Mouse (Mus musculus) neural tube, embryonic 11.5 days (tissue): Measurements from ENCODE around the gene Srp14. TPM values are rescaled to one million over a fixed set of nuclear protein-coding genes. Genes with fewer than 3 reads are reported as not detected.
A peak's percentile ranks its signal among the peaks of the same experiment; 100 is the strongest.

Experiments used
- ATAC-seq: fragments of 200-750 bp; cut with Nextera tagmentation; 2 replicates; pipeline ENCODE4 v1.8.0; 2017; ENCODE audit warnings: moderate number of reproducible peaks, mild to moderate bottlenecking, moderate TSS enrichment, moderate library complexity; ENCODE audit not compliant: insufficient read depth, low FRiP score, low TSS enrichment
- DNase-seq: peaks from one replicate; pipeline ENCODE4 v3.0.0-alpha.2; 2015; ENCODE audit warnings: low spot score
- H3K27ac ChIP-seq: fragments of 300-500 bp; sonication (generic); 2 replicates; pipeline ENCODE4 v1.5.1; 2014; ENCODE audit warnings: low read depth, mild to moderate bottlenecking, low read length
- H3K27me3 ChIP-seq: fragments of 300-500 bp; sonication (generic); 2 replicates; pipeline ENCODE4 v1.6.1; 2014; ENCODE audit warnings: mild to moderate bottlenecking, low read length, mixed read lengths; ENCODE audit not compliant: control insufficient read depth, insufficient read depth
- H3K36me3 ChIP-seq: fragments of 300-500 bp; sonication (generic); 2 replicates; pipeline ENCODE4 v1.6.1; 2014; ENCODE audit warnings: mild to moderate bottlenecking, low read length, moderate library complexity, mixed read lengths; ENCODE audit not compliant: control insufficient read depth, insufficient read depth
- H3K4me1 ChIP-seq: fragments of 300-500 bp; sonication (generic); 2 replicates; pipeline ENCODE4 v1.6.1; 2014; ENCODE audit warnings: low read length, mixed read lengths; ENCODE audit not compliant: control insufficient read depth, insufficient read depth
- H3K4me2 ChIP-seq: fragments of 300-500 bp; sonication (generic); 2 replicates; pipeline ENCODE4 v1.6.1; 2014; ENCODE audit warnings: low read depth, mild to moderate bottlenecking, moderate library complexity
- H3K4me3 ChIP-seq: fragments of 300-500 bp; sonication (generic); 2 replicates; pipeline ENCODE4 v1.5.1; 2014; ENCODE audit warnings: low read depth, low read length
- H3K9ac ChIP-seq: fragments of 300-500 bp; sonication (generic); 2 replicates; pipeline ENCODE4 v1.6.1; 2014; ENCODE audit warnings: mild to moderate bottlenecking, low read length
- H3K9me3 ChIP-seq: fragments of 300-500 bp; sonication (generic); 2 replicates; pipeline ENCODE4 v1.6.1; 2016; ENCODE audit warnings: low read length; ENCODE audit not compliant: control insufficient read depth
- WGBS: fragments of 180-500 bp; shearing (Covaris S2); extraction: QIAGEN DNeasy Blood & Tissue Kit; methylation state at CpG from one replicate; pipeline ENCODE4 v1.1.7; 2014; 5-methylcytosine and 5-hydroxymethylcytosine counted together
- polyA plus RNA-seq: library from polyadenylated mRNA; unstranded; fragments of >200 nt; fragmentation: Nextera tagmentation; extraction: Ambion mirVana; gene quantifications from 2 replicates; pipeline ENCODE4 v1.2.1, GENCODE M21; 2014

The Srp14 gene
- polyA plus RNA-seq, 1 experiment from 2014 or later: 281 TPM

DNA sequence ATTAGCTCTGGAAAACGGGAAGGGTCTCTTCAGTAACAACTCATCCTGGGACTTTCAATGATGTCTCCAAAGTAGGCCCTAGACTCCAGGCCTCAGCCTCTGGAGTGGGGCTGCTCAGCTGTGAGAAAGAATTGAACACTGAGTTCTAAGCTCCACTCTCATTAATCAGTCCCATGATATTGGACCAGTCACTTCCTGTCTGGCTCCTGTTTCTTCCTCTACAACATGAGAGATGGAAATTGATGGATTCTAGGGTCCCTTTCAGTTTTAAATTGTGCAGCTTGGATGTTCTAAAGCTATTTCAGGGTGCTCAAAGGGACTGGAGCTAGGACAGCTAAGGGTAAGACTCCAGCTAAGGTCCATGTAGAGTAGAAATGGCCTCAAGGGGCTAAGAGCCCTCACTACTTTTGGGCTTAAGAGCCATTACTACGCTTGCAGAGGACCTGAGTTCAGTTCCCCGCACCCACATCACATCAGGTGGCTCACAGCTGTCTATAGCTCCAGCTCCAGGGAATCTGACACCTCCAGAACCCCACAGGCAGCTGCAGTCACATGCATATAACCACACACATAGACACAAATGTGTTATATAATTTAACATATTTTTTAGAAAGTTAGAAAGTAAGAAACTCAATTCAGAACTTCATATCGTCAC, 12.4 kb upstream of the Srp14 start:
- H3K4me2 ChIP-seq: no peak overlapping the region
- H3K27ac ChIP-seq: no peak overlapping the region
- DNase-seq (no peak), ATAC-seq (no peak)
- H3K27me3 ChIP-seq: no peaks in the 10 kb centered on the region
- H3K4me3 ChIP-seq: no peak overlapping the region
- WGBS: 79% methylated on average over 4 of the region's 4 CpGs
- H3K4me1 ChIP-seq: peaks cover 4% of the 10 kb centered on the region; the same call in 1 of the 2 replicates
- H3K36me3 ChIP-seq: no peaks in the 10 kb centered on the region
- no peak overlapping the region for H3K9ac ChIP-seq
- H3K9me3 ChIP-seq: no peaks in the 10 kb centered on the region

DNA sequence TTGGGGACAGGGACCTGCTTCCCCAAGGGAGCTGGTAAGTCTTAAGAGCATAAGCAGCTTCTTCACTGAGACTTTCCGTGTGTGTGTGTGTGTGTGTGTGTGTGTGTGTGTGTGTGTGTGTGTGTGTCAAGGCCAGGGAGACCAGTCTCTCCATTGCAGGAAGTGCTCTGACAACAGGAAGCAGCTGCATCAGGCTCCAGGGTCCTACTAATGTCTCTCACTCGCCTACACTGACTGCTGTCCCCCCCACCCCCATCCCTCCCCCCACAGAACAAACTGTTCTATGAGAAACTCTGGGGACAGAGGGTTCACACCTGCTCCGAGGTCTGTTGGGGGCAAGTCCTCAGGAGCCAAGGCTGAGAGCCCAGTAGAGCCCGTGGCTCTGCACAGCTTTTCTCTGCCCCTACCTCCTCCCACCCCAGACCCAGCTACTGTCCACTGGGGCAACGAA, 11.8 kb upstream of the Srp14 start:
- DNase-seq (no peak), ATAC-seq (no peak)
- Histone ChIP-seq H3K4me3 (no peak overlapping the region), H3K4me1 (peaks cover 4% of the 10 kb centered on the region; the same call in 1 of the 2 replicates), H3K36me3 (no peaks in the 10 kb centered on the region), H3K27ac (no peak overlapping the region), H3K9me3 (no peaks in the 10 kb centered on the region), H3K4me2 (no peak overlapping the region), H3K27me3 (no peaks in the 10 kb centered on the region), H3K9ac (no peak overlapping the region)
- 45% methylated on average over 5 of the region's 5 CpGs for WGBS

DNA sequence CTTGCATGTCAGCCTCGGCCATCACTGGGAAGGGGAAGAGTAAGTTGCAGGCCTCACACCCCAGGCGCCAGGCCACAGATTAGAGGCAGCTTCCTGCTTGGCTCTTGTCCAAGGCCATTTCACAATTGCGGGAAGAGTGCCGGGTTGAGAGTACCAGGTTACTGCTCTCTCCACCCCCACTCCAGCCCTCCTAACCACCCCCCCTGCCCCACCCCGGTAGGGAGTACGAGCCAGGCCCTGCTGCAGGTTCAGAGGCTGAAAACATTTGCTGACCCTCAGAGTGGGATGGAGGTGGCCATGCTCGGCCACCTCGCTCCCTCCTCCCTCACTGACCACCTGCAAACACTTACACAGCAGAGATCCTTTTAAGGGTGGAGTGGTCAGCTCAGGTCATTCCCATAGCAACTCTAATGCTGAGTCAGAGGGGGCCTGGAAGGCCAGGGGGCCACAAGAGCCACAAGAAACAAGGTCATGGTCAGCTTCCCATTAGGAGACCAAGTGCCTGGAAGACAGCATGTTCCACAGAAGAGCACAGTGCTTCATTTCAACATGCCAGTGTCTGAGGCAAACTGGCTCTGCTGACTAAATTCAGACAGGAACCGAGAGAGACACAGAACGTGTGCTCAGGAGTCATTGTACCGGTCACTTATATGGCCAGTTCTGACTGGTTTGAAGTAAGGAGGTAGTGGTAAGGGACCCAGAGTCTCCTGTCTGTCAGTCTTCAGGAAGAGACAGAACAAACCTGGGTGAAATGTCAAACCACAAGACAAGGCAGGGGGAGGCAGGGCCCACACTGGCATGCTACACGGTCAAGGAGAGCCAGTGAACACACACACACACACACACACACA, 11.0 kb upstream of the Srp14 start:
- Histone ChIP-seq H3K4me3 (no peak overlapping the region), H3K4me1 (peaks cover 4% of the 10 kb centered on the region; the same call in 1 of the 2 replicates), H3K36me3 (no peaks in the 10 kb centered on the region), H3K27me3 (no peaks in the 10 kb centered on the region), H3K9me3 (no peaks in the 10 kb centered on the region), H3K4me2 (no peak overlapping the region), H3K9ac (no peak overlapping the region), H3K27ac (no peak overlapping the region)
- WGBS: 55% methylated on average over 12 of the region's 12 CpGs
- DNase-seq (no peak), ATAC-seq (no peak)

DNA sequence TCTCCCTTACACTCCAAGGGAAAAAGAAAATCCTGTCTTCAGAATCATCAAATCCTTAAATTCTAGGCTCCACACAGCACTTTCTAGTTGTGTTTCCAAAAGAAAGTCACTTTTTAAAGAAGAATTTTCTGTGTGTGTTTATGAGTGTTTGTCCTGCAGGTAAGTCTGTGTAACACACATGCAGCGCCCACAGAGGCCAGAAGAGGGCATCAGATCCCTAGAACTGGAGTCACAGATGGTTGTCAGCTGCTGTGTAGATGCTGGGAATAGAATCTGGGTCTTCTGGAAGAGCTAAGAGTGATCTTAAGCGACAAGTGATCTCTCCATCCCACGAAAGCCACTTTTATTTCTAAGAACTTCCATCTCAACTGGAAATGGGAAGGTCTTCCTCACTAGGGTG, 8.3 kb upstream of the Srp14 start:
- ATAC-seq (no peak), DNase-seq (no peak)
- Histone ChIP-seq H3K36me3 (no peaks in the 10 kb centered on the region), H3K4me2 (no peak overlapping the region), H3K4me1 (peaks cover 4% of the 10 kb centered on the region; the same call in 1 of the 2 replicates), H3K27ac (no peak overlapping the region), H3K4me3 (no peak overlapping the region), H3K27me3 (no peaks in the 10 kb centered on the region), H3K9ac (no peak overlapping the region), H3K9me3 (no peaks in the 10 kb centered on the region)
- WGBS: 68% methylated on average over 3 of the region's 3 CpGs

DNA sequence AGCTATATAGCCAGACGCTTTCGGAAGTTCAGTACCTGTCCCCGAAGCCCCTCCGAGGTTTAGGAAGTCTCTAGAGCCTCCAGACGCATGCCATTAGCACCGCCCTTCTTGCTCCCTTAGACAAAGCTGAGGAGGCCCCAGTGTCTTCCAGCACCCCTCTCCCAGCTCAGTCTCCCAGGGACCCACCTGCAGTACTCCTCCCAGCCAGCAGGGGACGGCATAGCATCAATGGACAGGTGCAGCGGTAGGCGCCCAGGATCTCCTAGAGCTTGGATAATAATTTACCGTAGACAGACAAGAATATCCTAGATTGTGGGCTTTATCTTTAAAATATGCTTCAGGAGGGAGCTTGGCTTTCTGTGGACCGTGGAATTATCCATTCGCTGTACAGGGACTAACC, 7.4 kb upstream of the Srp14 start:
- peaks cover 4% of the 10 kb centered on the region; the same call in 1 of the 2 replicates for H3K4me1 ChIP-seq
- H3K36me3 ChIP-seq: no peaks in the 10 kb centered on the region
- no peaks in the 10 kb centered on the region for H3K9me3 ChIP-seq
- no peak overlapping the region for H3K4me2 ChIP-seq
- no peak overlapping the region for H3K9ac ChIP-seq
- 17% methylated on average over 12 of the region's 12 CpGs for WGBS
- H3K27me3 ChIP-seq: no peaks in the 10 kb centered on the region
- no peak overlapping the region for H3K4me3 ChIP-seq
- DNase-seq (peak; percentile 71), ATAC-seq (peak; percentile 20; the same call in 1 of the 2 replicates)
- H3K27ac ChIP-seq: no peak overlapping the region

DNA sequence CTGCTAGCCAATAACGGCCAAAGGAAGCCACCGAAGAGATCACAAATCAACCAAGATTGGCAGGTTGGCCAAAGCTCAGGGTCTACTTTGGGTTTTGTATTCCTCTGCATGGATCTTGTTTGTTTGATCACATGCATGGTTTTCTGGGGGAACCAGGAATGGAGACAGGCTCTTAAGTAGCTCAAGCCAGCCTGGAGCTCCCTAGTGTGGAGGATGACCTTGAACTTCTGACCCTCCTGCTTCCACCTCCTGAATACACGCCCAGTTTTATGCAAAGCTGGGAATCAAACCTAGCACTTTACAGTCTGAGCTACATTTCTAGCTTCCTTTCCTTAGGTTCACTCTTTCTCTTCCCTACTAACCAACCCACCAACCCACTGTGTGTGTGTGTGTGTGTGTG, 5.9 kb upstream of the Srp14 start:
- ATAC-seq: no peak
- no peak overlapping the region for H3K4me2 ChIP-seq
- no peaks in the 10 kb centered on the region for H3K27me3 ChIP-seq
- H3K36me3 ChIP-seq: no peaks in the 10 kb centered on the region
- peaks cover 2% of the 10 kb centered on the region; the same call in 1 of the 2 replicates for H3K4me1 ChIP-seq
- WGBS: 78% methylated on average over 3 of the region's 3 CpGs
- H3K9me3 ChIP-seq: no peaks in the 10 kb centered on the region
- no peak overlapping the region for H3K27ac ChIP-seq
- H3K9ac ChIP-seq: no peak overlapping the region
- no peak for DNase-seq
- H3K4me3 ChIP-seq: no peak overlapping the region

DNA sequence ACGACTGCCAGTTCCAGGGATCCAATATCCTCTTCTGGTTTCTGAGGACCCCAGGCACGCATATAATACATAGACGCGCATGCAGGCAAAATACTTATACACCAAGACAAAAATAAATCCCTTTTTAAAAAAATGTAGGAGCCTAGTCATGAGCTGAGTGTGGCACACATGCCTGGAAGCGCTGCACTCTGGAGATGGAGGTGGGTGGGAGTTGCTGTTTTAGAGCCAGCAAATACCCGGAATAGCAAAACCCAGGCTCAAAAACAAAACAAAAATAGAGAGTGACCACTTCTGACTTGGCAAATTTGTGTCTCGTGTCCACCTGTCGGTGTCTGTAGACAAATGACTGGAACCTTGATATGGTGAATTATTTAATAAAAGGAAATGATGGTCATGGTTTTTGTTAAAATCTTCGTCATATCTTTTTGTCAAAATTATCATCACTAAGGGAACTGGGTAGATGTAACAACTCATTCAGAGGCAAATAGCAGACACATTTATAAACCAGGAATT, 4.9 kb upstream of the Srp14 start:
- ATAC-seq (no peak), DNase-seq (no peak)
- no peaks in the 10 kb centered on the region for H3K9me3 ChIP-seq
- H3K27me3 ChIP-seq: no peaks in the 10 kb centered on the region
- H3K27ac ChIP-seq: no peak overlapping the region
- H3K4me2 ChIP-seq: no peak overlapping the region
- H3K36me3 ChIP-seq: no peaks in the 10 kb centered on the region
- no peak overlapping the region for H3K9ac ChIP-seq
- no peaks in the 10 kb centered on the region for H3K4me1 ChIP-seq
- no peak overlapping the region for H3K4me3 ChIP-seq
- WGBS: 86% methylated on average over 9 of the region's 9 CpGs

DNA sequence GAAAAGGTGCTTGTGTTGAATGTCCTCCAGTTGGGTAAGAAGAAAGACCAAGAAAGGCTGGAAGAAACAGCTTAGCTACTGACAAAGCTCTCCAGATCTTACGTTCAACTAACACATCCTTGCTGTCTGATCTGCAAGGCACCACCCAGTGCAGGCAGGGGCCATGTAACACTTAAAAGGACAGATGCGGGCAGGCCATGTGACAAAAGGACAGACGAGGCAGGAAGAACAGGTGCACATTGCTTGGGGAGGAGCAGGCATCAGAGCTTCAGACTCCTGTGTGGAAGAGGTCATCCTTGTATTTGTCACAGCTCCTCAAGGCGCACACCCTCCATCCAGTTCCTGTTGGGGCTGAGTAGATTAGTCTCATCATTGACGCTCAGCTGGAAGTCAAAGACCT, 3.5 kb upstream of the Srp14 start:
- H3K27ac ChIP-seq: no peak overlapping the region
- DNase-seq (no peak), ATAC-seq (no peak)
- peaks cover 8% of the 10 kb centered on the region for H3K4me1 ChIP-seq
- WGBS: 76% methylated on average over 5 of the region's 5 CpGs
- H3K9me3 ChIP-seq: no peaks in the 10 kb centered on the region
- no peaks in the 10 kb centered on the region for H3K36me3 ChIP-seq
- no peaks in the 10 kb centered on the region for H3K27me3 ChIP-seq
- H3K4me2 ChIP-seq: no peak overlapping the region
- H3K9ac ChIP-seq: no peak overlapping the region
- H3K4me3 ChIP-seq: no peak overlapping the region
